ENCODE assay signal across 8 mouse cellular contexts in genomic region chr19:3767276-3767780, GRCm38 (mm10). TPM values are rescaled to one million over a fixed set of nuclear protein-coding genes. Genes with fewer than 3 reads are reported as not detected.
DNase-seq lines count a peak whose midpoint lies in the region; ATAC-seq and TF ChIP-seq lines count a peak whose summit lies in the region.

Gene Kmt5b, plus strand, starts transcription at chr19:3767421.

- 0 out of 2 replicates have a peak, but pooled peaks have one; percentile 91 for TF ChIP-seq POLR2A in bone marrow, adult 2 months (IDR thresholded peaks at IDR 0.05; ENCODE audit: borderline replicate concordance, control insufficient read depth, low read depth, low read length)

- H3K4me3 ChIP-seq in bone marrow, adult 2 months (replicated peaks; ENCODE audit: control insufficient read depth, low read depth, low read length) = peak within 1 kb of the TSS; percentile 68
- H3K4me3 ChIP-seq in forebrain, embryonic 13.5 days = peak within 1 kb of the TSS; percentile 95
- peak within 1 kb of the TSS; percentile 87 for H3K4me3 ChIP-seq in heart, postnatal 0 days (ENCODE audit: low read depth, low read length)
- peak within 1 kb of the TSS; percentile 80 for H3K4me3 ChIP-seq in lung, embryonic 15.5 days

- WGBS in bone marrow, adult 2 months = under 1% methylated on average over 39 of the region's 39 CpGs
- under 1% methylated on average over 39 of the region's 39 CpGs for WGBS in forebrain, embryonic 13.5 days
- under 1% methylated on average over 39 of the region's 39 CpGs for WGBS in heart, postnatal 0 days
- under 1% methylated on average over 39 of the region's 39 CpGs for WGBS in lung, embryonic 15.5 days

- peak within 1 kb of the TSS; percentile 85 for H3K4me2 ChIP-seq in forebrain, embryonic 13.5 days
- H3K4me2 ChIP-seq in heart, postnatal 0 days (ENCODE audit: low read depth, low read length) = peak within 1 kb of the TSS; percentile 94
- H3K4me2 ChIP-seq in lung, embryonic 15.5 days = peak within 1 kb of the TSS; percentile 90

- peaks cover 2% of the 10 kb centered on the region; the same call in 1 of the 2 replicates for H3K4me1 ChIP-seq in bone marrow, adult 2 months (ENCODE audit: control insufficient read depth, insufficient read depth, low read length)
- H3K4me1 ChIP-seq in forebrain, embryonic 13.5 days = peaks cover 26% of the 10 kb centered on the region
- H3K4me1 ChIP-seq in heart, postnatal 0 days (ENCODE audit: control insufficient read depth, insufficient read depth) = peaks cover 15% of the 10 kb centered on the region
- H3K4me1 ChIP-seq in lung, embryonic 15.5 days = peaks cover 22% of the 10 kb centered on the region

- H3K9me3 ChIP-seq in forebrain, embryonic 13.5 days (replicated peaks) = no peaks in the 10 kb centered on the region
- no peaks in the 10 kb centered on the region for H3K9me3 ChIP-seq in heart, postnatal 0 days (replicated peaks; ENCODE audit: control insufficient read depth, low read length)
- H3K9me3 ChIP-seq in lung, embryonic 15.5 days = no peaks in the 10 kb centered on the region

- TF ChIP-seq CTCF in bone marrow, adult 2 months (IDR thresholded peaks at IDR 0.05; ENCODE audit: control insufficient read depth, insufficient read depth, low read length) = no peak
- no peak for TF ChIP-seq CTCF in heart, postnatal 0 days (IDR thresholded peaks at IDR 0.05; ENCODE audit: low read depth)

- peak; percentile 72 for DNase-seq in cerebellum, adult 11 months
- no peak for DNase-seq in cerebellum, postnatal 25 days
- peak; percentile 39 for DNase-seq in heart, postnatal 0 days (ENCODE audit: low spot score)
- peak; percentile 62 to 63 for DNase-seq in layer of hippocampus, adult 8-10 months (ENCODE audit: low spot score in 2 of 2)
- DNase-seq in right cerebral cortex, postnatal 10 days (ENCODE audit: low spot score in 2 of 2) = peak; percentile 70 to 78

- H3K36me3 ChIP-seq in forebrain, embryonic 13.5 days (ENCODE audit: poor library complexity, severe bottlenecking) = 0 out of 2 replicates have a peak, but pooled peaks cover 5% of the 10 kb centered on the region
- no peaks in the 10 kb centered on the region for H3K36me3 ChIP-seq in heart, postnatal 0 days (replicated peaks; ENCODE audit: control insufficient read depth, insufficient read depth, low read length)
- H3K36me3 ChIP-seq in lung, embryonic 15.5 days = no peaks in the 10 kb centered on the region; the same call in 1 of the 2 replicates

- no peaks in the 10 kb centered on the region for H3K27me3 ChIP-seq in forebrain, embryonic 13.5 days
- H3K27me3 ChIP-seq in heart, postnatal 0 days (ENCODE audit: control insufficient read depth, insufficient read depth, low read length) = no peaks in the 10 kb centered on the region
- no peaks in the 10 kb centered on the region for H3K27me3 ChIP-seq in lung, embryonic 15.5 days

- no peak for TF ChIP-seq EP300 in heart, postnatal 0 days (IDR thresholded peaks at IDR 0.05; ENCODE audit: low read depth)

- peak; percentile 66 for ATAC-seq in forebrain, embryonic 13.5 days
- peak; percentile 5 for ATAC-seq in heart, postnatal 0 days (ENCODE audit: insufficient read depth, low read depth)
- peak; percentile 50; the same call in 1 of the 2 replicates for ATAC-seq in lung, embryonic 15.5 days (ENCODE audit: borderline replicate concordance, extremely low read depth, low FRiP score, low TSS enrichment)

- H3K27ac ChIP-seq in bone marrow, adult 2 months (ENCODE audit: control insufficient read depth, insufficient read depth, low read depth, low read length, poor library complexity) = peak within 1 kb of the TSS; percentile 100
- H3K27ac ChIP-seq in forebrain, embryonic 13.5 days = peak within 1 kb of the TSS; percentile 100
- peak within 1 kb of the TSS; percentile 100 for H3K27ac ChIP-seq in heart, postnatal 0 days (ENCODE audit: low read depth)
- H3K27ac ChIP-seq in lung, embryonic 15.5 days = peak within 1 kb of the TSS; percentile 100

- peak within 1 kb of the TSS; percentile 100 for H3K9ac ChIP-seq in forebrain, embryonic 13.5 days
- H3K9ac ChIP-seq in heart, postnatal 0 days (replicated peaks; ENCODE audit: low read depth, low read length) = peak within 1 kb of the TSS; percentile 98
- peak within 1 kb of the TSS; percentile 99 for H3K9ac ChIP-seq in lung, embryonic 15.5 days

RNA-seq across cellular contexts. Expression of gene Kmt5b, which starts in this region (rescaled TPM):
- 24.3 and 43.2 TPM in 2 replicates for polyA plus RNA-seq in bone marrow, adult 2 months (2011; ENCODE audit: insufficient read depth, insufficient read length, low replicate concordance, missing spikeins)
- 43.3 and 52.7 TPM in 2 replicates for polyA plus RNA-seq in forebrain, embryonic 13.5 days (2015; fragmentation: Nextera tagmentation; extraction: Ambion mirVana)
- total RNA-seq in heart, postnatal 0 days (2014; rRNA removed; ENCODE audit: low replicate concordance) = 25.6 and 27.9 TPM in 2 replicates
- polyA plus RNA-seq in heart, postnatal 0 days (2015; fragmentation: Nextera tagmentation; extraction: Ambion mirVana) = 15.5 and 16.2 TPM in 2 replicates
- total RNA-seq in layer of hippocampus, adult 8-10 months (2022) = 10 to 100 TPM; 51.5 to 62.6 (median 60.4) TPM
- 25.9 and 31.8 TPM in 2 replicates for polyA plus RNA-seq in lung, embryonic 15.5 days (2015; fragmentation: Nextera tagmentation; extraction: Ambion mirVana)

Comparison
In these comparisons a context has a peak if more than half of its experiments do, and no peak if none do; other contexts are left out.
1. DNase-seq: peak in cerebellum, adult 11 months (single experiment), heart, postnatal 0 days (single experiment), layer of hippocampus, adult 8-10 months (2 of 2) and right cerebral cortex, postnatal 10 days (2 of 2); none in cerebellum, postnatal 25 days (0 of 2).
2. ATAC-seq: peak in every context shown above with its lines; median percentile 66 in forebrain, embryonic 13.5 days; 50 in lung, embryonic 15.5 days; 5 in heart, postnatal 0 days.
3. Peak in every context shown above with its lines, with median percentiles within 50 percentile points of each other: H3K27ac ChIP-seq, H3K4me3 ChIP-seq, H3K4me2 ChIP-seq and H3K9ac ChIP-seq.